In genomic region chr9:25498770-25499169, GRCm38 (mm10) we compare ENCODE assay signal across 9 mouse cellular contexts. TPM values are rescaled to one million over a fixed set of nuclear protein-coding genes. Genes with fewer than 3 reads are reported as not detected.
DNase-seq lines count a peak whose midpoint lies in the region; ATAC-seq lines count a peak whose summit lies in the region.
"Had no signal": no experiment of that assay in that cellular context is flagged by ENCODE, and none has a peak within 500 bp of the region (broad histone marks: within the 10 kb centered on the region; RNA-seq: fewer than 3 reads in every experiment).

No protein-coding gene starts in this region.

- ATAC-seq in heart, embryonic 12.5 days (ENCODE audit: insufficient number of reproducible peaks, low FRiP score) = no peak

- H3K27ac ChIP-seq in heart, embryonic 12.5 days (ENCODE audit: poor library complexity, severe bottlenecking) = no peak overlapping the region; the same call in 1 of the 2 replicates
- H3K27ac ChIP-seq: hindbrain, embryonic 13.5 days had no signal

- no peaks in the 10 kb centered on the region for H3K27me3 ChIP-seq in heart, embryonic 12.5 days (replicated peaks)
- H3K27me3 ChIP-seq: hindbrain, embryonic 13.5 days had no signal

- peak overlapping the region; percentile 51; the same call in 1 of the 2 replicates for H3K9ac ChIP-seq in heart, embryonic 12.5 days
- H3K9ac ChIP-seq: hindbrain, embryonic 13.5 days had no signal

- no peaks in the 10 kb centered on the region for H3K9me3 ChIP-seq in heart, embryonic 12.5 days (replicated peaks)
- H3K9me3 ChIP-seq: hindbrain, embryonic 13.5 days had no signal

- intact Hi-C loops in heart, postnatal 25 days (cut with DNase I) = no loop called here

- peaks cover 23% of the 10 kb centered on the region for H3K4me1 ChIP-seq in heart, embryonic 12.5 days (replicated peaks)
- H3K4me1 ChIP-seq: hindbrain, embryonic 13.5 days had no signal

- WGBS in heart, embryonic 12.5 days = 18% methylated on average over 4 of the region's 4 CpGs

- H3K4me2 ChIP-seq in heart, embryonic 12.5 days = no peak overlapping the region
- H3K4me2 ChIP-seq: hindbrain, embryonic 13.5 days had no signal

- peaks cover 7% of the 10 kb centered on the region; the same call in 1 of the 2 replicates for H3K36me3 ChIP-seq in heart, embryonic 12.5 days
- H3K36me3 ChIP-seq: hindbrain, embryonic 13.5 days had no signal

- DNase-seq in heart, postnatal 25 days (ENCODE audit: low spot score) = no peak
- peak; percentile 49 for DNase-seq in urinary bladder, postnatal 14 days (ENCODE audit: low spot score)
- no peak for DNase-seq in urinary bladder, postnatal 25 days (ENCODE audit: low spot score)
- DNase-seq in kidney, adult 9 months = peak; percentile 55
- no peak for DNase-seq in spleen, adult 18-20 months
- no peak for DNase-seq in ovary, postnatal 10 days (ENCODE audit: low spot score)
- DNase-seq: liver had no signal

- no peak overlapping the region for H3K4me3 ChIP-seq in heart, embryonic 12.5 days
- H3K4me3 ChIP-seq: hindbrain, embryonic 13.5 days had no signal

RNA-seq across cellular contexts. Expression of gene Eepd1, which starts 17.4 kb away (rescaled TPM):
- polyA plus RNA-seq in heart, embryonic 12.5 days (2016; fragmentation: Nextera tagmentation; extraction: Ambion mirVana) = 23.0 and 26.3 TPM in 2 replicates
- 10 to 100 TPM; 16.8 to 21.2 TPM for total RNA-seq in heart, postnatal 25 days (2021)

Comparison
In these comparisons a context has a peak if more than half of its experiments do, and no peak if none do; other contexts are left out.
1. DNase-seq: peak in urinary bladder, postnatal 14 days (single experiment) and kidney, adult 9 months (single experiment); none in heart, postnatal 25 days (single experiment), urinary bladder, postnatal 25 days (single experiment), spleen, adult 18-20 months (0 of 2) and ovary, postnatal 10 days (single experiment).